Mouse (Mus musculus) E14TG2a.4 (cell line): Measurements from ENCODE around the gene Eftud2.
A peak's percentile ranks its signal among the peaks of the same experiment; 100 is the strongest.

Source experiments
- H3K27me3 ChIP-seq: 2 replicates; pipeline ENCODE4 v1.6.1; 2014; ENCODE audit warnings: low read length, control low read depth; ENCODE audit not compliant: insufficient read depth
- H3K36me3 ChIP-seq: 2 replicates; pipeline ENCODE4 v1.6.1; 2014; ENCODE audit warnings: low read length, control low read depth; ENCODE audit not compliant: insufficient read depth
- H3K4me1 ChIP-seq: replicated peaks from 2 replicates; pipeline ENCODE4 v1.6.1; 2014; ENCODE audit warnings: low read depth, low read length, control low read depth
- H3K4me3 ChIP-seq: replicated peaks from 2 replicates; pipeline ENCODE4 v1.5.1; 2014; ENCODE audit warnings: mild to moderate bottlenecking, low read length
- H3K9me3 ChIP-seq: 2 replicates; pipeline ENCODE4 v1.6.1; 2014; ENCODE audit warnings: low read length, control low read depth
- CTCF ChIP-seq: conservative IDR thresholded peaks from 2 replicates; pipeline ENCODE4 v1.5.1; 2014; ENCODE audit warnings: low read length
- NANOG ChIP-seq: IDR thresholded peaks from 2 replicates; pipeline ENCODE4 v1.6.1; 2014; ENCODE audit warnings: borderline replicate concordance, low read length, mixed read lengths
- POU5F1 ChIP-seq: IDR thresholded peaks from 2 replicates; pipeline ENCODE4 v1.6.1; 2014; ENCODE audit warnings: low read length, borderline replicate concordance

Eftud2 gene

DNA sequence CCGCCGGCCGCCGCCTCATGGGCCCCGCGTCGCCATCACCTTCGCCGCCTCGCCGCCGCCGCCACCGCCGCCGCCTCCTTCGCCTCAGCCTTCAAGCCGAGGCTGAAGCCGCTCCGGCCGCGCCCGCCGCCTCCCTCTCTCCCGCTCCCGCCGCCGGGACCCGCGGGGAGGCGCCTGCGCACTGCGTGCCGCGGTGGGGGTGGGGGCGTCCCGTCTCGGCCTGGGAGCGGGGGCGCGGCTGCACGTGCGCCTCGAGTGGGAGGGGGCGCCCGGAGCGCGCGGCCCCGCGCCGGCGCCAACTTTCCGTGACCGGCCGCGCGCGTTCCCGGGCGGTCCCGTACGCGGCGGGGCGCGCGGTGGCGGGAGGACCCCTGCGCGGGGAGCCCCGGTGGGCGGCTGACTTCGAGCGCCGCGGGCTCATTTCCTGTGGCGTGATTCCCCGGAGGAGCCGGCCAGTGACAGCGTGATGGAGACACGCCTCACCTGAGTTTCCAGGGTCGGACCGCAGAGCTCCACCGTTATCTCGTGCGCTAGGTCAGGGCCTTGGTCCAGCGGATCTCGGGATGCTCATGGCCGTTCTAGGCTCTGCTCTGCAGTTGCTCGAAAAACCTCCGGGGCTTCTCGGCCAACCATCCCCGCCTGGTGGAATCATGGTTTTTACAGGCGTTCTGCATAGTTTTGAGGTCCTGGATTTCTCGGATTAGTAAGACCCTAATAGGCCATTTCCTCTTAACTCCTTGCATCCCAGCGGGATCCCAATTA is 61.6 kb downstream of the Eftud2 start, which contains the start of gene Gjc1:
Gene Gjc1 (minus strand): TSS at position 680 of the 762 bp plus-strand sequence.
- H3K4me1 ChIP-seq, result peaks cover 63% of the 10 kb centered on the region
- H3K36me3 ChIP-seq, result peaks cover 5% of the 10 kb centered on the region; the same call in 1 of the 2 replicates
- TF ChIP-seq CTCF (no peak), NANOG (peak; percentile 86), POU5F1 (no peak)
- peak within 1 kb of the TSS; percentile 92 for H3K4me3 ChIP-seq
- no peaks in the 10 kb centered on the region for H3K27me3 ChIP-seq
- H3K9me3 ChIP-seq, result no peaks in the 10 kb centered on the region

DNA sequence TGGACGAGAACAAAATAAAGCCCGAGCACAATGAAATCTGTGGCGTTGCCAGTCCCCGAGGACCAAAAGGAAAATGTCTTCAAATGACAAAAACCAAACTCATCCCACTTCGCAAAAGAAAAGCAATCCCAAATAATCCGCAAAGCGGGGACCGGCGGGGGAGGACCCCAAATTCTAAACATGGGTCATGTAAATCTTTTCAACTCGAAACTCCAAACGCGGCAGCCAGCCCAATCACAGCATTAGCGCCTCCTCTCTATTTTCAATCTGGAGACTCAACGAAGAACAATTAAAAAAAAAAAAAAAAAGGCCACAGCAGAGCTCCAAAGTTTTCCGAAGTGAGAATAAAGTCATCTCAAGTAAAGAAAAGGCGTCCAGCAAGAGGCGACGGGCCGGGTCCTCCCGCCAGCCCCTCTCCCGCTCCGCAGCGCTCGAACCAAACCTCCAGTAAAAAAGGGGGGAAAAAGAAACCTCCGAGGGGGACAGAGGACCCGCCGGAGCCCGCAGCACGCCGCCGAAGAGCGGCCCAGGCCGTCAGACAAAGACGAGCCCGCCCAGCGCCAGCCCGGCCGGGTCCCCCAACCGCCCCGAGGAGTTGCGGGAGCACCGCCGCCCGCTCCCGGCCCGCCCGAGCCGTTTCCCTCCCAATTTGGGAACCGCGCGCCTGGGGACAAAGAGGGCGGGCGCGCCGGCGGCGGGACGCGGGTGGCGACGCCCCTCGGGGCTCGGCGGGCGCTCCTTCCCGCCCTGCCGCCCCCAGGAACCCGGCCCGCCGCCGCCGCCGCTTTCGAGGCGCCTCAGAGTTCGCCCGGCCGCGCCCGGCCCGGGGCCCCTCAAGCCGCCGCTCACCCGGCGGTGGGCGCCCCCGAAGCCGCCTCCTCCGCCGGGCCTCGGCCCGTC is 62.4 kb downstream of the Eftud2 start:
- Histone ChIP-seq H3K4me1 (peaks cover 71% of the 10 kb centered on the region), H3K9me3 (no peaks in the 10 kb centered on the region), H3K36me3 (peaks cover 12% of the 10 kb centered on the region)

DNA sequence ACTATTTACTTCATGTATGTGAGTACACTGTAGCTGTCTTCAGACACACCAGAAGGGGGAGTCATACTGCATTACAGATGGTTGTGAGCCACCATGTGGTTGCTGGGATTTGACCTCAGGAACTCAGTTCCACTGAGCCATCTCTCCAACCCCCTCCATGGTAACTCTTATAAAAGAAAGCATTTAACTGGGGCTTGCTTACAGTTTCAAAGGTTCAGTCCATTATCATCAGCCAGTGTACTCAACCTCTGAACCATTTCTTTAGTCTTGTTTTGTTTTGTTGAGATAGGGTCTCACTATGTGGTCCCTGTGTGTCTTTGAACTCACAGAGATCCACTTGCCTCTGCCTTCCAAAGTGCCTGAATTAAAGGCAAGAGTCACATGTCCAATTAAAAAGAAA is 65.9 kb downstream of the Eftud2 start:
- TF ChIP-seq NANOG (peak; percentile 98), POU5F1 (no peak), CTCF (0 out of 2 replicates have a peak, but pooled peaks have one; percentile 9)
- peaks cover 77% of the 10 kb centered on the region for H3K4me1 ChIP-seq
- no peaks in the 10 kb centered on the region for H3K9me3 ChIP-seq
- peaks cover 30% of the 10 kb centered on the region for H3K36me3 ChIP-seq
- no peaks in the 10 kb centered on the region for H3K27me3 ChIP-seq
- H3K4me3 ChIP-seq, result no peak overlapping the region

More for the DNA sequence above, 62.4 kb downstream of the Eftud2 start:
- H3K27me3 ChIP-seq, result no peaks in the 10 kb centered on the region
- H3K4me3 ChIP-seq, result peak overlapping the region; percentile 92
- TF ChIP-seq NANOG (no peak), CTCF (no peak), POU5F1 (no peak)

DNA sequence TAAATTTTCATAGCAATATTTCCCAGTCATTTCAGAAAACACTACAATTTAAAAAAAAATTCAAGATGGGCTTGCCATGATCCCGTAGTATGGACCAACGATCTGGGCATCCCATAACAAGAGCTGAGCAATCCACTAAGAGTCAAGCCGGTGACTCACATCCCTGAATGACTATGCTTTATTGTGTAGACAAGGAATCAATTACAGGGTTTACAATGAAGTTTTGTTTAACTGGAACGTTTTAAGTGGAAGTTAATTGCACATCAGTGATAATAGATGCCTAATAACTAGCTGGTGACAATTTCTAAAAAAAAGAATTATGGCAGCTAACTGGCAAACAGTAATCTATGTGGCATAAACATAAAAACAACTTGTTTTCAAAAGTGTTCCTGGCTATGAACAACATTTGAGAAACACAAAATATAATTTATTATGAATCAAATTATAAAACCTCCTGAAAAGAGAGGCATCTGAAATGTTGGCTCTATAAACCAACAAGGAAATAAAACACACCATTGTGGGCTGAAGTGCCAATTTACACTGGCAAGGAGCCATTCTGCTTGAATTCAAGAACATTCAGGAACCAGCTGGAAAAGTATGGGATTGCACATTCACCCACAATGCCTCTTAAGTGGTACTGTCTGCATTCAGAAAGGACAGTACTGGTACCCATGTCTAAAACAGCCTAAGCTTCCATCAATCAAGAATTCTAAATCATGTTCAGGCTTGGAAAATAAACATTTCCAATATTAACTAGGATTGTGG is 69.9 kb downstream of the Eftud2 start:
- H3K27me3 ChIP-seq, result no peaks in the 10 kb centered on the region
- peaks cover 39% of the 10 kb centered on the region for H3K36me3 ChIP-seq
- TF ChIP-seq NANOG, result no peak; the same call in 1 of the 2 replicates
- no peak for TF ChIP-seq POU5F1
- no peak for TF ChIP-seq CTCF
- no peaks in the 10 kb centered on the region for H3K9me3 ChIP-seq
- H3K4me1 ChIP-seq, result peaks cover 88% of the 10 kb centered on the region
- no peak overlapping the region for H3K4me3 ChIP-seq

DNA sequence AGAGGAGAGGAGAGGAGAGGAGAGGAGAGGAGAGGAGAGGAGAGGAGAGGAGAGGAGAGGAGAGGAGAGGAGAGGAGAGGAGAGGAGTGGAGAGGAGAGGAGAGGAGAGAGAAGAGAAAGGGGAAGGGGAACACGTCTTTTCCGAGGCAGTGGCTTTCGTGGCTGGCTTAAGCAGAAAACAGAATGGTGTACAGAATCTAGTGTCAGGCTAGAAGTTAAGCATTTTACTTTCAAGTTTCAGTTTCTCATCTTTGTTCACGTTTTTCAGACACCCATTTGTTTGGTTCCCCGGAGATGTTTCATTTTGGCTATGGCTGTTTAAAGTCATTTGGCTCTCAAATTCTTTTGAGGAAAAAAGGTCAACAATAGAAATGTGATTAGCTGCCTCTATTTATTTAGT is 72.5 kb downstream of the Eftud2 start:
- Histone ChIP-seq H3K4me1 (peaks cover 88% of the 10 kb centered on the region), H3K27me3 (no peaks in the 10 kb centered on the region), H3K4me3 (no peak overlapping the region), H3K9me3 (no peaks in the 10 kb centered on the region), H3K36me3 (peaks cover 57% of the 10 kb centered on the region)
- TF ChIP-seq POU5F1, result no peak
- no peak for TF ChIP-seq NANOG
- TF ChIP-seq CTCF, result no peak

DNA sequence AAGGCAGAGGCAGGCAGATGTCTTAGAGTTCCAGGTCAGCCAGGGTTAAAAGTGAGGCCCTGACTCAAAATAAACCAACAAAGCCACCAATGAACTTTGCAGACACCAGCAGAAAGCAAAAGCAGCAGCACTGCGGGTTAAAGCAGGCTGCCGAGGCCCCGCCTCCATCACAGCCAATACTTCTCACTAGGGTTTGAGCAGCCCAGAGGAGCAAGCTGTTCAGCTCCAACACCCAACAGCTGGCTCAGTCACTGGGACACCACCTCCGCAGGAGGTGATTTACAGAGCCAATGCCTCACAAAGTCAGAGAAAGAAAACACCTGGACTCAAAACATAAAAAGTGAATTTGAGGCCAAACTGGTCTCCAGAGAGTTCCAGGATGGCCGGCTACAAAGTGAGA is 77.3 kb downstream of the Eftud2 start:
- no peak for TF ChIP-seq NANOG
- no peak for TF ChIP-seq POU5F1
- no peak for TF ChIP-seq CTCF
- Histone ChIP-seq H3K27me3 (no peaks in the 10 kb centered on the region), H3K4me1 (peaks cover 64% of the 10 kb centered on the region), H3K36me3 (peaks cover 75% of the 10 kb centered on the region), H3K9me3 (no peaks in the 10 kb centered on the region), H3K4me3 (no peak overlapping the region)

DNA sequence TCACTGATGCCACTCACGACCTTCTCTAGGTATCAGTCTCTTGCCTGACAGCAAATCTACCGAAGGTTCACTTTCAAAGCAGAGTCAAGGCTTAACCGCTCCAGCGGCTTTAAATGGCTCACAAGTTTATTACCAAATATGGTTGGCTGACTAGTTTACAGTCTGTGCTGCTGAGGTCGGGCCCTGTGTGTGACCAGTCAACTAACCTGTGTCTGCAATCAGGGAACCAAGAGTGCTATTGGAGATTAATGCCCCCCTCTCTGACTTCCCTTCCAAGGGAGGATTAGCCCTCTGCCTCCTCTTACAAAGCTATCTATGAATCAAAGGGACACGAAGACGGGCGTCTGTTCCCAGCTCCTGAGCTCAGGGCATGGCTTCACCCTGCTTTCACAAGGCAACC is 86.6 kb downstream of the Eftud2 start:
- no peak overlapping the region for H3K4me3 ChIP-seq
- H3K27me3 ChIP-seq, result no peaks in the 10 kb centered on the region
- TF ChIP-seq CTCF (no peak), NANOG (no peak), POU5F1 (no peak)
- peaks cover 33% of the 10 kb centered on the region for H3K36me3 ChIP-seq
- 0 out of 2 replicates have a peak, but pooled peaks cover 4% of the 10 kb centered on the region for H3K4me1 ChIP-seq
- no peaks in the 10 kb centered on the region for H3K9me3 ChIP-seq
